18 mouse cellular contexts compared by ENCODE assay signal in genomic region chr13:112807936-112808667, GRCm38 (mm10). TPM values are rescaled to one million over a fixed set of nuclear protein-coding genes. Genes with fewer than 3 reads are reported as not detected.
DNase-seq lines count a peak whose midpoint lies in the region; ATAC-seq lines count a peak whose summit lies in the region.
"Had no signal": no experiment of that assay in that cellular context is flagged by ENCODE, and none has a peak within 500 bp of the region (broad histone marks: within the 10 kb centered on the region; RNA-seq: fewer than 3 reads in every experiment).

No protein-coding gene starts in this region.

- H3K9me3 ChIP-seq in heart, embryonic 10.5 days, result no peaks in the 10 kb centered on the region
- no peaks in the 10 kb centered on the region for H3K9me3 ChIP-seq in liver, embryonic 16.5 days (replicated peaks; ENCODE audit: control insufficient read depth, low read length)
- no peaks in the 10 kb centered on the region for H3K9me3 ChIP-seq in stomach, embryonic 16.5 days (replicated peaks; ENCODE audit: control insufficient read depth, low read length)
- no peaks in the 10 kb centered on the region for H3K9me3 ChIP-seq in hindbrain, embryonic 11.5 days (ENCODE audit: control insufficient read depth, low read length)
- no peaks in the 10 kb centered on the region for H3K9me3 ChIP-seq in forebrain, embryonic 12.5 days
- H3K9me3 ChIP-seq: embryonic facial prominence, embryonic 13.5 days; forebrain, embryonic 15.5 days; heart, embryonic 13.5 days; hindbrain, embryonic 10.5 days; kidney, embryonic 15.5 days; limb, embryonic 15.5 days had no signal

- peak overlapping the region; percentile 37 for H3K4me2 ChIP-seq in liver, embryonic 16.5 days (ENCODE audit: low read depth, low read length)
- no peak overlapping the region for H3K4me2 ChIP-seq in stomach, embryonic 16.5 days (ENCODE audit: low read depth, low read length)
- no peak overlapping the region for H3K4me2 ChIP-seq in hindbrain, embryonic 11.5 days (replicated peaks; ENCODE audit: low read depth, low read length)
- no peak overlapping the region for H3K4me2 ChIP-seq in forebrain, embryonic 12.5 days
- H3K4me2 ChIP-seq: embryonic facial prominence, embryonic 13.5 days; forebrain, embryonic 15.5 days; heart, embryonic 13.5 days; kidney, embryonic 15.5 days; limb, embryonic 15.5 days had no signal

- 78% methylated on average over 10 of the region's 10 CpGs for WGBS in heart, embryonic 10.5 days
- 21% methylated on average over 10 of the region's 10 CpGs for WGBS in liver, embryonic 16.5 days (ENCODE audit: insufficient replicate concordance)
- WGBS in stomach, embryonic 16.5 days, result 66% methylated on average over 10 of the region's 10 CpGs
- WGBS in hindbrain, embryonic 11.5 days, result 87% methylated on average over 10 of the region's 10 CpGs
- WGBS in forebrain, embryonic 12.5 days, result 84% methylated on average over 10 of the region's 10 CpGs

- H3K9ac ChIP-seq in liver, embryonic 16.5 days (ENCODE audit: low read depth, low read length), result no peak overlapping the region
- H3K9ac ChIP-seq in stomach, embryonic 16.5 days (ENCODE audit: low read length), result no peak overlapping the region
- H3K9ac ChIP-seq in hindbrain, embryonic 11.5 days (ENCODE audit: low read depth, low read length), result no peak overlapping the region
- no peak overlapping the region for H3K9ac ChIP-seq in forebrain, embryonic 12.5 days
- H3K9ac ChIP-seq: embryonic facial prominence, embryonic 13.5 days; forebrain, embryonic 15.5 days; heart, embryonic 13.5 days; kidney, embryonic 15.5 days; limb, embryonic 15.5 days had no signal

- no peaks in the 10 kb centered on the region for H3K27me3 ChIP-seq in heart, embryonic 10.5 days (ENCODE audit: insufficient read depth, poor library complexity, severe bottlenecking)
- H3K27me3 ChIP-seq in liver, embryonic 16.5 days (ENCODE audit: control insufficient read depth, insufficient read depth, low read depth, low read length), result no peaks in the 10 kb centered on the region
- no peaks in the 10 kb centered on the region for H3K27me3 ChIP-seq in stomach, embryonic 16.5 days (ENCODE audit: control insufficient read depth, insufficient read depth, low read length)
- H3K27me3 ChIP-seq in hindbrain, embryonic 11.5 days (ENCODE audit: control insufficient read depth, insufficient read depth, low read length), result no peaks in the 10 kb centered on the region
- no peaks in the 10 kb centered on the region for H3K27me3 ChIP-seq in forebrain, embryonic 12.5 days
- H3K27me3 ChIP-seq: embryonic facial prominence, embryonic 13.5 days; forebrain, embryonic 15.5 days; heart, embryonic 13.5 days; kidney, embryonic 15.5 days; limb, embryonic 15.5 days had no signal

- no peak overlapping the region for H3K27ac ChIP-seq in heart, embryonic 10.5 days
- peak overlapping the region; percentile 79 for H3K27ac ChIP-seq in liver, embryonic 16.5 days (ENCODE audit: low read length)
- no peak overlapping the region for H3K27ac ChIP-seq in stomach, embryonic 16.5 days (ENCODE audit: low read length)
- H3K27ac ChIP-seq in hindbrain, embryonic 11.5 days (ENCODE audit: low read depth, low read length), result no peak overlapping the region
- no peak overlapping the region for H3K27ac ChIP-seq in forebrain, embryonic 12.5 days
- H3K27ac ChIP-seq: embryonic facial prominence, embryonic 13.5 days; forebrain, embryonic 15.5 days; hindbrain, embryonic 10.5 days; kidney, embryonic 15.5 days; layer of hippocampus, adult 2 months had no signal

- ATAC-seq in erythroid progenitor cell, adult 5-6 weeks (replicated peaks; ENCODE audit: low FRiP score, poor library complexity, severe bottlenecking), result peak; percentile 99
- peak; percentile 95 for ATAC-seq in liver, embryonic 16.5 days (ENCODE audit: low read depth)
- ATAC-seq in stomach, embryonic 16.5 days (ENCODE audit: insufficient read depth, low FRiP score), result peak; percentile 58; the same call in 1 of the 2 replicates
- ATAC-seq in hindbrain, embryonic 11.5 days (ENCODE audit: low FRiP score), result no peak
- no peak for ATAC-seq in forebrain, embryonic 12.5 days (ENCODE audit: low FRiP score)
- ATAC-seq: forebrain, embryonic 15.5 days had no signal

- no peak overlapping the region for H3K4me3 ChIP-seq in heart, embryonic 10.5 days
- H3K4me3 ChIP-seq in liver, embryonic 16.5 days (ENCODE audit: low read depth, low read length), result no peak overlapping the region
- H3K4me3 ChIP-seq in stomach, embryonic 16.5 days (replicated peaks; ENCODE audit: low read length), result no peak overlapping the region
- no peak overlapping the region for H3K4me3 ChIP-seq in hindbrain, embryonic 11.5 days (ENCODE audit: low read depth, low read length)
- no peak overlapping the region for H3K4me3 ChIP-seq in forebrain, embryonic 12.5 days (replicated peaks)
- H3K4me3 ChIP-seq: embryonic facial prominence, embryonic 13.5 days; forebrain, embryonic 15.5 days; heart, embryonic 13.5 days; hindbrain, embryonic 10.5 days; kidney, embryonic 15.5 days; layer of hippocampus, adult 2 months; limb, embryonic 15.5 days had no signal

- peaks cover 14% of the 10 kb centered on the region for H3K4me1 ChIP-seq in heart, embryonic 10.5 days
- H3K4me1 ChIP-seq in liver, embryonic 16.5 days (ENCODE audit: control insufficient read depth, low read depth, low read length), result peaks cover 49% of the 10 kb centered on the region
- peaks cover 18% of the 10 kb centered on the region for H3K4me1 ChIP-seq in stomach, embryonic 16.5 days (ENCODE audit: control insufficient read depth, insufficient read depth, low read length)
- H3K4me1 ChIP-seq in hindbrain, embryonic 11.5 days (replicated peaks; ENCODE audit: control insufficient read depth, insufficient read depth, low read length), result no peaks in the 10 kb centered on the region
- H3K4me1 ChIP-seq in forebrain, embryonic 12.5 days, result peaks cover 6% of the 10 kb centered on the region

- H3K36me3 ChIP-seq in heart, embryonic 10.5 days, result peaks cover 17% of the 10 kb centered on the region
- H3K36me3 ChIP-seq in liver, embryonic 16.5 days (ENCODE audit: control insufficient read depth, insufficient read depth), result peaks cover 16% of the 10 kb centered on the region
- H3K36me3 ChIP-seq in stomach, embryonic 16.5 days (ENCODE audit: control insufficient read depth, insufficient read depth, low read length), result peaks cover 9% of the 10 kb centered on the region
- no peaks in the 10 kb centered on the region for H3K36me3 ChIP-seq in hindbrain, embryonic 11.5 days (ENCODE audit: control insufficient read depth, insufficient read depth, low read length)
- peaks cover 14% of the 10 kb centered on the region for H3K36me3 ChIP-seq in forebrain, embryonic 12.5 days (replicated peaks)

- DNase-seq in heart, adult 18-20 months, result peak; percentile 28 to 39
- no peak for DNase-seq in heart, embryonic 10.5 days (ENCODE audit: low spot score)
- DNase-seq in hindbrain, embryonic 11.5 days (ENCODE audit: low spot score), result no peak
- DNase-seq in adrenal gland, postnatal 4 days (ENCODE audit: low spot score in 2 of 2), result no peak
- DNase-seq: adrenal gland, adult 8-10 months; cerebellum, postnatal 36 days; gastrocnemius, postnatal 25 days had no signal

RNA-seq across cellular contexts. Expression of gene Plpp1, which starts 7.5 kb away (rescaled TPM):
- total RNA-seq in heart, adult 18-20 months (2021), result 10 to 100 TPM; 41.8 to 43.5 TPM
- polyA plus RNA-seq in heart, embryonic 10.5 days (2016; fragmentation: Nextera tagmentation; extraction: Ambion mirVana), result 39.6 and 41.3 TPM in 2 replicates
- 82.2 and 93.7 TPM in 2 replicates for total RNA-seq in erythroid progenitor cell, adult 5-6 weeks (2015; ENCODE audit: low replicate concordance)
- total RNA-seq in erythroid progenitor cell, adult 5-6 weeks (2017; ENCODE audit: low replicate concordance), result 50.8 and 56.6 TPM in 2 replicates
- 42.6 and 44.4 TPM in 2 replicates for polyA plus RNA-seq in liver, embryonic 16.5 days (2015; fragmentation: Nextera tagmentation; extraction: Ambion mirVana)
- polyA plus RNA-seq in stomach, embryonic 16.5 days (2015; fragmentation: Nextera tagmentation; extraction: Ambion mirVana), result 117 and 120 TPM in 2 replicates
- polyA plus RNA-seq in hindbrain, embryonic 11.5 days (2014; fragmentation: Nextera tagmentation; extraction: Ambion mirVana), result 22.1 and 24.0 TPM in 2 replicates
- total RNA-seq in adrenal gland, postnatal 4 days (2021), result 100 to 1,000 TPM; 194 to 213 TPM
- polyA plus RNA-seq in forebrain, embryonic 12.5 days (2016; fragmentation: Nextera tagmentation; extraction: Ambion mirVana), result 17.8 and 19.1 TPM in 2 replicates

Comparison
In these comparisons a context has a peak if more than half of its experiments do, and no peak if none do; other contexts are left out.
1. DNase-seq: peak in heart, adult 18-20 months (2 of 2); none in heart, embryonic 10.5 days (single experiment), hindbrain, embryonic 11.5 days (single experiment) and adrenal gland, postnatal 4 days (0 of 2).
2. ATAC-seq: peak in erythroid progenitor cell, adult 5-6 weeks (single experiment), liver, embryonic 16.5 days (single experiment) and stomach, embryonic 16.5 days (single experiment); none in hindbrain, embryonic 11.5 days (single experiment) and forebrain, embryonic 12.5 days (single experiment).